Mouse (Mus musculus): ENCODE measurements around the gene Bmp2k.

- TF ChIP-seq CTCF (IDR thresholded peaks at IDR 0.05), result peak; percentile 84
- TF ChIP-seq EP300 (IDR thresholded peaks at IDR 0.05), result no peak
Measured at GRCm38 (mm10) chr5:97126005-97126404, 128.5 kb downstream of the Bmp2k start.

All from lung, postnatal 0 days (tissue).